Mouse (Mus musculus): ENCODE data around the gene Litaf. TPM values are rescaled to one million over a fixed set of nuclear protein-coding genes. Genes with fewer than 3 reads are reported as not detected.
"Not testable (repeated sequence)": the region's sequence is repeated elsewhere in the genome, so short reads cannot be mapped to it uniquely, and the experiment has no call there.

The Litaf gene
- total RNA-seq, 2 experiments from 2014 or later, result 39.9 to 42.8 TPM

GRCm38 (mm10) chr16:10999809-11000208 lies 66.1 kb downstream of the Litaf start:
- DNase-seq, result no peak
- intact Hi-C loops (cut with DNase I), result no loop called here

GRCm38 (mm10) chr16:10998224-10998623 lies 67.7 kb downstream of the Litaf start:
- intact Hi-C loops (cut with DNase I), result no loop called here
- DNase-seq, result no peak

- no peak for DNase-seq
- intact Hi-C loops (cut with DNase I), result no loop called here
These were observed 69.4 kb downstream of the Litaf start for GRCm38 (mm10) chr16:10996576-10996975.

- intact Hi-C loops (cut with DNase I), result no loop called here
- peak; percentile 95 to 96 for DNase-seq
These were observed 72.8 kb downstream of the Litaf start for GRCm38 (mm10) chr16:10993032-10993744.

DNA sequence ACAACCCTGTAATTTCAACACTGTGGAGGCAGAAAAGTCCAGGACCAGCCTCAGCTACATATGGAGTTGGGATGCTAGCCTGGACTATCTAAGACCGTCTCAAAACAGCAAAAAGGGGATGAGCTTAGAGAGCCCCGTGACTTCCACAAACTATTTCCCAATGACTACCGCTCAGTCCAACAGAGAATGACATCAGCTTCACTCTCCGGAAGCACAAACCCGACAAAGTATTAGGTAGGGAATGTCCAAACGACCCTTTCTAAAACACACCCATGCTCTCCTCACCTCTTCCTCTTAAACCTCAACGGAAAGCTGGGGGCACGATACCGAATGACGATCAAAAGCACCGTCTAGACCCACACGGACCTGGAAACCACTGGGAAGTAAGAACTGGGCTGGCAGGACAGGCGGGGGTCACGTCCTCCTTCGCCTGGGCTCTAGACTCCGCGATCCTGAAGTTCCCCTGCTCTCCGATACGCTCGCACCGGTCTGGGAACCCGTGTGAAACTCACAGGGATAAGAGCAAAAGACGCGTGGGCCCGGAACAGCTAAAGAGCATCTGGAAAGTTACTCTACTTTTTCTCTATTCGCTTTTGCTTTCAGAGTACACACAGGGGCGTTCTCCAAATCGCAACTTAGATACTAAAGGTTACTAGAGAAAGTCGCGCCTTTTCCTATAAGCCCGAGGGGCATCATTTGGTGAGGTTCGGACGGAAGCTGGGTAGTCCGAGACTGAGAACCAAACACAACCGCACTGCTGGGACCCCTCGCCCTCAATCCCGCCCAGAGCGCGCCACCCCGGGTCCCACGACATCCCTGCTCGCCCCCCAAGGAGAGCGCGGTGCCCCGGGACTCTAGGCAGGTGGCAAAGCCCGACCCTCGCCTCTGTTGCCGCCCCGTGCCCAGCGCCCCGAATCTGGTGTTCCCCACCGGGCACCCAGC lies 73.6 kb downstream of the Litaf start:
- peak; percentile 70 to 74 for DNase-seq
- intact Hi-C loops (cut with DNase I), result no loop called here

DNA sequence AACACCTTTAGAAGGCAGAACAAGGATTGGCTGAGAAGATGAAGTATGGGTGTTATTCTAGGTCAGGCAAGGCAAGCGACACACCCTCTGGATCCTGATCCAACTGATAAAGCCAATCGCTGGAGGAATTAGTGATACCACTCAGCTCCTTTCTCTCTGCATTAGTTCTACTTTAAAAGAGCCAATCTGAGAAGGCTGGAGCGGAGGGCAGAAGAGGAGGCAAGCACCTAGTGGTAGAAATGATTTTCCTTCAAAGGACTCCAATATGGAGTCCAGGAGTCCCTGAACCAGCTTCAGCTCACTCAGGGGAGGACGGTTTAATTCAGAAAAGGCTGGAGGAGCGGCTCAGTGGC lies 74.2 kb downstream of the Litaf start:
- intact Hi-C loops (cut with DNase I), result no loop called here
- no peak for DNase-seq

- DNase-seq, result no peak
- intact Hi-C loops (cut with DNase I), result no loop called here
These were observed 75.2 kb downstream of the Litaf start for GRCm38 (mm10) chr16:10990763-10991162.

- DNase-seq, result no peak
- intact Hi-C loops (cut with DNase I), result no loop called here
These were observed 76.1 kb downstream of the Litaf start for GRCm38 (mm10) chr16:10989896-10990295.

GRCm38 (mm10) chr16:10989361-10989760 lies 76.6 kb downstream of the Litaf start:
- intact Hi-C loops (cut with DNase I), result no loop called here
- no peak for DNase-seq

DNA sequence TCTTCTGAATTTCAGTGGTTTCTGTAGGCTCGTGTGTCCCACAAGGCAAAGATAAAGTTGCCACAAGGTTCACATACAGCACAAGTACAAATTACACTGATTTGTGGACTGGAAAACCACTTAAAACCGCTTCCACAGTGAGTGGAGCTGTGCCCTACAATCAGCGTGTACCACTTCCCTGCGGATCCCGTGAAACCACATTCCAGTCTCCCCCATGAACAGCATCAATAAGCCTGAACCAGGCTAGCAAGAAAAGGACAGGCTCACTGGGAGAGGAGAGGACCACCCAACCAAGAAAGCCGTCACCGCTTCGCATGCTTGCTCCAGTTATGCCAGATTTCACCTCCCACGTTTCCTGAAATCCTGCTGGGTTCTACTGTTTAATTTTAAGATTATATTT lies 77.7 kb downstream of the Litaf start:
- intact Hi-C loops (cut with DNase I), result no loop called here
- DNase-seq, result no peak

DNA sequence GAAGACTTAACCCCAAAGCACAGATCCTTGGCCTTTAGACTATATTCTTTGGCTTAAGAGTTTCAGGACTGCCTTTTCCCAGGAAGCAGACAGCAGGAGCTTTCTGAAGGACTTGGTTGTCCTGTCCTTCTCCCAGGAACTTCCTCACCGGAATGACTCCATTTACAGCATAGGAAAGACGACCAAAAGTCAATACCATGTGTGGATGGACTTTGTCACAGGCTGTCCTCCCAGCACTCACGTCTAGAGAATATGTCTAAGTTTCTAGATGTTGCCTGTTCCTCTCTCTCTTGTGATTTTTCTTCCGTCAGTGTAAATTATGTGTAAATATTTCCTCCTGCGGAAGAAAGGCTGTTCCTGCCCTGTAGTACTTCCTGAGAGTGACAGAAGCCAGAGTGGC lies 81.4 kb downstream of the Litaf start:
- DNase-seq, result no peak
- intact Hi-C loops (cut with DNase I), result no loop called here

GRCm38 (mm10) chr16:10981493-10982070 lies 84.4 kb downstream of the Litaf start:
- intact Hi-C loops (cut with DNase I), result no loop called here
- no peak for DNase-seq

DNA sequence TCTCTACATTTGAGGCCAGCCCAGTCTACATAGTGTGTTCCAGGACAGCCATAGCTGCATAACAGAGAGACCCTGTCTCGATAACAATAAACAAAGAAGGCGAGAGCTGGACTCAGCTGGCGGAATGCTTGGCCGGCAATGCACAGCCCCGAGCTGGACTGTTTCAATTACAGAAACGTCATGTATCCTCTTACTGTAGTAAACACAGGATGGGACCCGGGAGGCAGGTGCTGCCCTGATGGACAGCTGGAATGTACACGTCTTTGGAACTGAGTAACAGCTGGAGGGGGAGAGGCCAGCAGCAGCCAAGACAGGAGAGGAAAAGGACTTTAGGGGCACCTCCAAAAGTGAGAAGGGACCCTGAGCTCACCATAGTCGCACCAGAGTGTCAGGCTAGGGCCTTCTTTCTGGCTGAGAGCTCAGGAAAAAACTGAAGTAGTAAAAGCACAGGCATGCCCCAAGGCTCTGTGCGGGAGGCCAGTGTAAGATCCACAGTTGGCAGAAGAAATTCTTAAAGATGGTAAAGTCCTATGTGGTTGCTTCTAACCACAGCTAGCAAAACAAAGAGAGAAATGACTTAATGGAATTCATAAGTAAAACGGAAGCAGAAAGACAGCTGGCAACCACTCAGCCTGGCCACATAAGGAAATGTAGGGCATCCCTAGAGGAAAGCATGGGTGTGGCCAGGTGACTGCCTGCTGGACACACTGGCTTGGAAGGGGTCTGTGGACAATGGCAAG lies 86.7 kb downstream of the Litaf start:
- peak in 1 of 2 experiments; percentile 42 for DNase-seq
- intact Hi-C loops (cut with DNase I), result no loop called here

- no peak for DNase-seq
- intact Hi-C loops (cut with DNase I), result no loop called here
These were observed 88.1 kb downstream of the Litaf start for GRCm38 (mm10) chr16:10977877-10978276.

GRCm38 (mm10) chr16:10976202-10976631 lies 89.7 kb downstream of the Litaf start:
- peak in 1 of 2 experiments; percentile 59 for DNase-seq
- intact Hi-C loops (cut with DNase I), result no loop called here

GRCm38 (mm10) chr16:10974939-10975338 lies 91.0 kb downstream of the Litaf start:
- intact Hi-C loops (cut with DNase I), result no loop called here
- no peak for DNase-seq

DNA sequence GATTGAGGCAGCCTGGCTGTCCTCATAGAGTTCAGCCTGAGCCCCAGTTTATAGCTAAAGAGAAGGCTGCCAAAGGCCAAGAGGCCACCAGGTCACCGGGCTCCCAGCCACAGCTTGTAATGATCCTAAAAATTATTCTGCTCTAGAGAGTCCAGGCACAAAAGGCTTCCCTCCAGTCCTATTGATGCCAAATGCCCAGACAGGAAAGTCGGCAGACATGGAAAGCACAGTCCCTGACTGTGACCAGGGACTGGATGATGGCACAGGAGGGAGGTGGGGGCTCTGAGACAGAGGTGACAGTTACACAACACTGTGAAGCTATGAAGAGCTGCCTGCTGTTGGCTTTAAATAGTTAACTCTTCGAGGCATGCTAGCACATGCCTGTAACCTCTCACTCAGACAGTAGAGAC lies 91.9 kb downstream of the Litaf start:
- DNase-seq, result peak; percentile 46
- intact Hi-C loops (cut with DNase I), result no loop called here

- intact Hi-C loops (cut with DNase I), result no loop called here
- no peak for DNase-seq
These were observed 93.7 kb downstream of the Litaf start for GRCm38 (mm10) chr16:10972259-10972658.

GRCm38 (mm10) chr16:10969944-10970343 lies 96.0 kb downstream of the Litaf start:
- DNase-seq, result not testable (repeated sequence)
- intact Hi-C loops (cut with DNase I), result loop anchor here (5.0 to 10.0 kb wide), 2 partner anchors 62 to 135 kb away; no protein-coding TSS in a partner anchor

GRCm38 (mm10) chr16:10969342-10969741 lies 96.6 kb downstream of the Litaf start:
- intact Hi-C loops (cut with DNase I), result loop anchor here (5.0 to 10.0 kb wide), 2 partner anchors 63 to 135 kb away; no protein-coding TSS in a partner anchor
- DNase-seq, result no peak

All from heart, postnatal 10 days (tissue).